Mouse (Mus musculus): ENCODE data around the gene Slc25a31. TPM values are rescaled to one million over a fixed set of nuclear protein-coding genes. Genes with fewer than 3 reads are reported as not detected.

Gene Slc25a31
- total and polyA plus RNA-seq, 3 experiments, result not detected

GRCm38 (mm10) chr3:40682404-40682803 lies 26.3 kb upstream of the Slc25a31 start:
- Histone ChIP-seq H3K27me3 (ENCODE audit: control insufficient read depth in 1 of 2, insufficient read depth in 2 of 2, low read length in 2 of 2) (no peaks in the 10 kb centered on the region), H3K4me3 (ENCODE audit: control insufficient read depth in 1 of 2, insufficient read depth in 1 of 2, low read depth in 2 of 2, low read length in 2 of 2) (no peak overlapping the region), H3K36me3 (ENCODE audit: control insufficient read depth in 1 of 2, insufficient read depth in 2 of 2, low read length in 2 of 2) (0 out of 4 replicates have a peak, but pooled peaks cover 0 to 1% of the 10 kb centered on the region in 2 experiments), H3K9ac (ENCODE audit: control insufficient read depth, low read depth, low read length, poor library complexity, severe bottlenecking) (no peak overlapping the region), H3K79me2 (ENCODE audit: control insufficient read depth, insufficient read depth, low read length, poor library complexity) (no peaks in the 10 kb centered on the region), H3K4me1 (ENCODE audit: control insufficient read depth in 1 of 2, insufficient read depth in 2 of 2, low read length in 2 of 2) (no peaks in the 10 kb centered on the region), H3K27ac (ENCODE audit: control insufficient read depth, low read depth, low read length) (no peak overlapping the region), H3K9me3 (replicated peaks; ENCODE audit: insufficient read depth, low read length) (no peaks in the 10 kb centered on the region)
- TF ChIP-seq SIN3A (IDR thresholded peaks at IDR 0.05; ENCODE audit: low read length) (no peak), MEF2A (IDR thresholded peaks at IDR 0.05; ENCODE audit: extremely low read depth, insufficient replicate concordance, low read depth, low read length, poor library complexity, severe bottlenecking) (no peak), NRF1 (IDR thresholded peaks at IDR 0.05; ENCODE audit: insufficient read depth, low read depth, low read length, poor library complexity, severe bottlenecking) (no peak), TBP (IDR thresholded peaks at IDR 0.05; ENCODE audit: low read depth, low read length) (no peak), ELF1 (IDR thresholded peaks at IDR 0.05; ENCODE audit: low read depth, low read length) (no peak), MAZ (IDR thresholded peaks at IDR 0.05; ENCODE audit: low read depth, low read length) (no peak), MAX (IDR thresholded peaks at IDR 0.05; ENCODE audit: low read length) (no peak), SMC3 (IDR thresholded peaks at IDR 0.05; ENCODE audit: low read depth, low read length) (no peak), ZMIZ1 (IDR thresholded peaks at IDR 0.05; ENCODE audit: low read depth, low read length) (no peak), POLR2AphosphoS5 (IDR thresholded peaks at IDR 0.05; ENCODE audit: borderline replicate concordance, low read depth, low read length) (no peak), ZKSCAN1 (IDR thresholded peaks at IDR 0.05; ENCODE audit: low read depth, low read length) (no peak), USF1 (IDR thresholded peaks at IDR 0.05; ENCODE audit: low read depth, low read length) (no peak), POLR2A (IDR thresholded peaks at IDR 0.05; ENCODE audit: control insufficient read depth in 1 of 2, insufficient read depth in 1 of 2, low read depth in 1 of 2, low read length in 2 of 2, poor library complexity in 1 of 2) (no peak), UBTF (IDR thresholded peaks at IDR 0.05; ENCODE audit: borderline replicate concordance, insufficient read depth, low read depth, low read length) (no peak), TCF12 (IDR thresholded peaks at IDR 0.05; ENCODE audit: low read depth, low read length) (no peak), E2F4 (IDR thresholded peaks at IDR 0.05; ENCODE audit: borderline replicate concordance, low read depth, low read length) (no peak), BHLHE40 (IDR thresholded peaks at IDR 0.05; ENCODE audit: borderline replicate concordance, low read depth, low read length) (no peak), USF2 (IDR thresholded peaks at IDR 0.05; ENCODE audit: borderline replicate concordance in 1 of 2, insufficient read depth in 1 of 2, low read depth in 1 of 2, low read length in 2 of 2) (no peak)
- DNase-seq (ENCODE audit: low read depth, low spot score), result no peak

GRCm38 (mm10) chr3:40683171-40683570 lies 25.5 kb upstream of the Slc25a31 start:
- no peaks in the 10 kb centered on the region for H3K9me3 ChIP-seq (replicated peaks; ENCODE audit: insufficient read depth, low read length)
- H3K79me2 ChIP-seq (ENCODE audit: control insufficient read depth, insufficient read depth, low read length, poor library complexity), result no peaks in the 10 kb centered on the region
- 0 out of 4 replicates have a peak, but pooled peaks cover 0 to 1% of the 10 kb centered on the region in 2 experiments for H3K36me3 ChIP-seq (ENCODE audit: control insufficient read depth in 1 of 2, insufficient read depth in 2 of 2, low read length in 2 of 2)
- no peak overlapping the region for H3K4me3 ChIP-seq (ENCODE audit: control insufficient read depth in 1 of 2, insufficient read depth in 1 of 2, low read depth in 2 of 2, low read length in 2 of 2)
- no peak for DNase-seq (ENCODE audit: low read depth, low spot score)
- no peaks in the 10 kb centered on the region for H3K27me3 ChIP-seq (ENCODE audit: control insufficient read depth in 1 of 2, insufficient read depth in 2 of 2, low read length in 2 of 2)
- no peak overlapping the region for H3K27ac ChIP-seq (ENCODE audit: control insufficient read depth, low read depth, low read length)
- no peak overlapping the region for H3K9ac ChIP-seq (ENCODE audit: control insufficient read depth, low read depth, low read length, poor library complexity, severe bottlenecking)
- no peaks in the 10 kb centered on the region for H3K4me1 ChIP-seq (ENCODE audit: control insufficient read depth in 1 of 2, insufficient read depth in 2 of 2, low read length in 2 of 2)
- TF ChIP-seq ZMIZ1 (IDR thresholded peaks at IDR 0.05; ENCODE audit: low read depth, low read length) (no peak), TBP (IDR thresholded peaks at IDR 0.05; ENCODE audit: low read depth, low read length) (no peak), USF1 (IDR thresholded peaks at IDR 0.05; ENCODE audit: low read depth, low read length) (no peak), POLR2AphosphoS5 (IDR thresholded peaks at IDR 0.05; ENCODE audit: borderline replicate concordance, low read depth, low read length) (no peak), USF2 (IDR thresholded peaks at IDR 0.05; ENCODE audit: borderline replicate concordance in 1 of 2, insufficient read depth in 1 of 2, low read depth in 1 of 2, low read length in 2 of 2) (no peak), ETS1 (IDR thresholded peaks at IDR 0.05; ENCODE audit: low read depth, low read length) (no peak), TCF12 (IDR thresholded peaks at IDR 0.05; ENCODE audit: low read depth, low read length) (no peak), ZC3H11A (IDR thresholded peaks at IDR 0.05; ENCODE audit: low read depth, low read length) (no peak), ELF1 (IDR thresholded peaks at IDR 0.05; ENCODE audit: low read depth, low read length) (no peak), MXI1 (IDR thresholded peaks at IDR 0.05; ENCODE audit: low read depth, low read length) (no peak), ZNF384 (IDR thresholded peaks at IDR 0.05; ENCODE audit: low read depth, low read length) (no peak), EP300 (IDR thresholded peaks at IDR 0.05; ENCODE audit: low read depth in 1 of 2, low read length in 2 of 2) (no peak), NRF1 (IDR thresholded peaks at IDR 0.05; ENCODE audit: insufficient read depth, low read depth, low read length, poor library complexity, severe bottlenecking) (no peak), RCOR1 (IDR thresholded peaks at IDR 0.05; ENCODE audit: low read depth, low read length) (no peak), MAFK (IDR thresholded peaks at IDR 0.05; ENCODE audit: borderline replicate concordance, low read depth, low read length) (no peak), GATA1 (IDR thresholded peaks at IDR 0.05; ENCODE audit: low read depth, low read length) (no peak), UBTF (IDR thresholded peaks at IDR 0.05; ENCODE audit: borderline replicate concordance, insufficient read depth, low read depth, low read length) (no peak), RAD21 (IDR thresholded peaks at IDR 0.05; ENCODE audit: low read depth, low read length) (no peak)

Measured in MEL (cell line).